Mouse (Mus musculus) myocyte (in vitro differentiated cells): ENCODE results near the gene Wdr95.

Source experiments
- CEBPB ChIP-seq: IDR thresholded peaks from 2 replicates; pipeline ENCODE4 v1.6.1; 2011; ENCODE audit warnings: mild to moderate bottlenecking, moderate library complexity; ENCODE audit not compliant: poor library complexity, insufficient read depth, severe bottlenecking
- POLR2A ChIP-seq: IDR thresholded peaks from one replicate; pipeline ENCODE4 v1.6.1; 2011; ENCODE audit warnings: low read depth, mild to moderate bottlenecking, control low read depth, moderate library complexity; ENCODE audit not compliant: insufficient read length
- TCF12 ChIP-seq: IDR thresholded peaks from one replicate; pipeline ENCODE4 v1.6.1; 2011; ENCODE audit warnings: mild to moderate bottlenecking, control low read depth; ENCODE audit not compliant: poor library complexity, insufficient read depth, severe bottlenecking
- USF1 ChIP-seq: IDR thresholded peaks from one replicate; pipeline ENCODE4 v1.6.1; 2011; ENCODE audit warnings: low read depth, mild to moderate bottlenecking, control low read depth, moderate library complexity

- TF ChIP-seq USF1 (no peak), POLR2A (no peak), CEBPB (no peak), TCF12 (no peak)
Observed at GRCm38 (mm10) chr5:149622644-149623043, 94.2 kb downstream of the Wdr95 start.
